Mouse (Mus musculus) retina, postnatal 1 day (tissue): ENCODE data around the gene Kptn.

Source experiments
- DNase-seq: peaks from one replicate; pipeline ENCODE4 v3.0.0-alpha.2; 2012

Kptn gene

DNA sequence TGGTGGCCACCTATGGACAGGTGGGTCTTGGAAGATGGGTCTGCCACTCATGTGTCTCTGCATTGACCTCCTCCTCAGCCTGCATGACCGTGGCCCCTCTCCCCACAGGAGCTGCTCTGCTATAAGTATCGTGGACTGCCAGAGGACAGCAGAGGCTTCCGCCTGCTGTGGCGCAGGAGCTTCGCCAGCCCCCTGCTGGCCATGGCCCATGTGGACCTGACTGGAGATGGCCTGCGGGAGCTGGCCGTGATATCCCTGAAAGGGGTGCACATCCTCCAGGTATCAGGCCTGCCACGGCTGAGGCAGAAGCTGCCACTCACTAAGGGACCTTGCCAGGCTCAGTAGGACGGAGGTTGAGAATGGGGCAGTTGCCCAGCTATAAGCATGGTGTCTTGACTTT, 6.1 kb downstream of the Kptn start:
- no peak for DNase-seq

DNA sequence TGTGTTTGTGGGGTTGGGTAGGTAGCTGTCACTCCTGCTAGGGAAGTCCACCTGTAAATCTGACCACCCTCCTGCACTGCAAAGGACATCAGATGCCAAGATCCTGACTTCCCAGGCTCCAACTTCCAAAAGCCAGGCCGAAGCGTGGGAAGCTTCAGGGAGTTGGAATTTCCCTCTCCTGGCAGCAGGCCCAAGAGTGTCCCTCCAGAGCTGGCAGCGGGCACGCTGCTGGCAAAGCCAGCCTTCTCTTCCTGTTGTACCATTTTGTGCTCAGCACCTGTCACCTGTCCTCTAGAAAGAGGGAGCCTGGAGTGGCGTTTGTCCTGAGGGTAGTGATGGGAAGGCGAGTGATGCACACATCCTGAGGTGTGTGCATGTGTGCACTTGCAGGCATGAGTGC, 8.6 kb downstream of the Kptn start:
- no peak for DNase-seq

DNA sequence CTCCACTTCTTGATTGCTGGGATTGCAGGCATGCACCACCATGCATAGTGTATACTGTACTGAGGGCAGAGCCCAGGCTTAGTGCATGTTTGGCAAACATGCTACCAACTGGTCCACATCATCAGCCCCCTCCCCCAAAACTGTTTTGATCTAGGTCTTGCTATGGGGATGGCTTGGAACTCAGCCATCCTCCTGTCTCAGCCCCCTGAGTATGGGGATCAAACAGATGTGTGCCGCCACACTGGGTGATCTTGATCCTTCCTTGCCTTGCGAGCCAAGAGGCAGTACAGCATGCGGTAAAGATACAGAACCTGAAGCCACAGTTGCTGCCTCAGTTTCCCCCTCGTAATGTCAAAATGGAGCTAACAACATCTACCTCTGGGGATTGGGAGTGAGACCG, 9.2 kb downstream of the Kptn start:
- DNase-seq: no peak

DNA sequence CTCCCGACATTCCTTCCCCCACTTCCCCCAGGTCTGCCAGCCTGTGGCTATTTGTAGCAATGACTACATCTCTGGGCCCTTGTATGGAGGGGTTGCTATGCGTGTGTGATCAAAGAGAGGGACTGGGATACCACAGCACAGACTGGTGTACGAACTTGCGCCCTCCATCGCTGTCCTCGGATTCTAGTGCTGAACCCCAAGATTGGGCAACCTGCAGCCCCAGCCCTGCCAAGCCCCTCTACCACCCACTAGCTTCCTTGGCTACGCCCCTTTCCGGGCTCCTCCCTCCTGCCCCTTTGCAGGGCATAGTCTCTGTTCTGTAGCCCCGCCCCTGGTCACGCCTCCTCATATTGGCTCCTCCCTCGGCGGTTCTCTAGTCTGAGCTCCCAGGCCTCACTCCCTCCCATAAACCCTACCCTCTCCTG, 9.7 kb downstream of the Kptn start, which contains the start of gene Slc8a2:
Slc8a2 (plus strand) TSS at position 406 of the 425 bp plus-strand sequence.
- DNase-seq: peak; percentile 92

DNA sequence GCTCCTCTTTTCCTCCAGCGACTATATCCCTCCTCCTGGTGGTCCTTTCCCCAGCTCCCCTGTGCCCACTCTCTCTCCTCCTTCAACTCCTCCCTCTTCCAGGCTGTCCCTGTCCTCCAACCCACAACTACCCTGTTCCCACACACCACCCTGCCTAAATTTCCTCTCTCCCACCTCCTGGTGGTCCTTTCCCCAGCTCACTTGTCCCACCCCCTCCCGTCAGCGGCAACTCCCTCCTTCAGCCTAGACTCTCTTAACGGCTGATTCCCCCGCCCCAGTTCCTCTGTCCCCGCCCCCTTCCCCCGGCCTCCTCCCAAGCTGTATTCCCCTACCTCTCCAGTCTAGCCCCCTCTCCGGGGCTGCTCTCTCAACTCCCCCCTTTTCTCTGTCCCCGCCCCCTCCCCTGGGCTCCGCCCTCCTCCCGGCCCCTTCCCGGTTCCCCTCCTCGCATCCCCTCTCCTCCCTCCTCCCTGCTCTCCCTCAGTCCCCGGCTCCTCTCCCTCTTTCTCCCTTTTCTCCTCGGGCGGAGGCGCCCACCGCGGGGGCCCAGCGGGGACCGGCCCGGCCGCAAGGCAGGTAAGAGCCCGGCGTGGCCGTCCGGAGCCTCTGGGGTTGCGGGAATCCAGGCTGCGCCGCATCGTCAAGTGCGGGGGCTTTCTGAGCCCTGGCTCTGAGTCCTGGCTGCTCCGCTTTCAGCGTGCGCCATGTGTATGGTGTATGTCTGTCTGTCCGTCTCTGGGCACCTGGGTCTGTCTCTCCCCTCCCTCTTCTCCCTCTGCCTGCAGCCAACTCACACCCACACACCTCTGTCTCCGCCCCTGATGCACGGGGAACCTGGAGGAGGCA, 10.4 kb downstream of the Kptn start:
- DNase-seq: peak; percentile 94

DNA sequence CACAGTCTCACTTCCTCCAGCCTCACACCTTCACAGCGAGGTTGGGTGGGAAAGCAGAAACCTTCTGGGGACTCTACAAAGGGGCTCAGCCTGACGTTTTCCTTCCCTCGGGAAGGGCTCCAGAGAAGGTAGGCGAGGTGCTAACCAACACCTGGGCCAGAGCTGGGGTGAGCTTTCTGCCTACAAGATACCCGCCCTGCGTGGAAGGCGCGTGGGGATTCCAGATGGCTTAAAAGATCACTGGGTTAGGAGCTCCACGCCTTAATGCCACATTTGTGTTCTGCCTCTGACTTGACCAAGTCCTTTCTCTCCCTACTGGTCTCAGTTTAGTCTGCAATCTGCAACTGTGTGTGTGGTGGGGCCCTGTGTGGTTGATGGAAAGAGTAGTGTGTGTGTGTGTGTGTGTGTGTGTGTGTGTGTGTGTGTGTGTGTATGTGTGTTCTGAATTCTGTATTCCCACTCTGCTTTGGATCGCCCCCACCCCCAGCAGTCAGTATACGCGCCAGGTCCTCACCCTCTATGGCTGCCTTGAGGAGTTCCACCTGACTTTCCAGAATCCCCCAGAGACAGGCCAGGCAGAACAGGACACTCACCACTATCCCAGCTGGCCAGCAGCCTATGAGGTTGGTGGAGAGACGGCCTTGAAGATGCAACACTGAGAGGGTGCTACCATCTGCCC, 11.4 kb downstream of the Kptn start:
- DNase-seq: peak; percentile 16

DNA sequence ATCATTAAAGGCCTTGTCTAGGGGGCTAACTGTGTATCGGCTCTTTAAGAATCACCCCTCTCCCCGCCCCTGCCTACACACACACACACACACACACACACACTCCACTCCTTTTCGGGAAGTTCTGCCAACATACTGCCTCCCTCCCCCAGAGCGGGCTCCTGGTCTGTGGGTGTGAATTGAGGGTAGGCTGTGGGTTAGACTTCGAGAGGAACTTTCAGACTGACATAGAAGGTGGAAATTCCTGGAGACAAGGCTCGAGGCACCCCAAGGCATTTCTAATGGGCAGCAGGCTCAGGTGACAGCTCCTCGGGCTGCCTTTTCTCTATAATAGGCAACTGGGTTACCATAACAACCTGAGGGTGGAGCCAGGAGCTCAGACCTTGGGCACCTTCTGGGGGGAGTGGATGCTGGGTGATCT, 12.5 kb downstream of the Kptn start:
- DNase-seq: peak; percentile 21

DNA sequence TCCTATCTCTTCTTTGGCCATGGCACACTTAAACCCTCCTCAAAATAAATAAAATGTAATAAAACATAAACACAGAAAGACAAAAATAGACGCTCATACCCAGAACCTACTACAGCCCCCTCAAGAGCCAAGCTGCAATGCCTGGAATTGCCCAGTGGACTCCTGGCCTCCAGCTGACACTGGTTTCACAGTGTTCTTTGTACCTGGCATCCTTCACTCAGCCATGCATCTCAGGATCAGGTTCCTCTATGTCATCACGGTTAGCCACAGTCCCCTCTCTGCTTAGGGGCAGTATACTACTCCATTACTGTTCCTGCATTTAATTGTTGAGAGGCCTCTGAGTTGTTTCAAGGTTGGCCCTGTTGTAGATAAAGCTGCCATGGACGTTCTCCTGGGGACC, 13.2 kb downstream of the Kptn start:
- DNase-seq: no peak

DNA sequence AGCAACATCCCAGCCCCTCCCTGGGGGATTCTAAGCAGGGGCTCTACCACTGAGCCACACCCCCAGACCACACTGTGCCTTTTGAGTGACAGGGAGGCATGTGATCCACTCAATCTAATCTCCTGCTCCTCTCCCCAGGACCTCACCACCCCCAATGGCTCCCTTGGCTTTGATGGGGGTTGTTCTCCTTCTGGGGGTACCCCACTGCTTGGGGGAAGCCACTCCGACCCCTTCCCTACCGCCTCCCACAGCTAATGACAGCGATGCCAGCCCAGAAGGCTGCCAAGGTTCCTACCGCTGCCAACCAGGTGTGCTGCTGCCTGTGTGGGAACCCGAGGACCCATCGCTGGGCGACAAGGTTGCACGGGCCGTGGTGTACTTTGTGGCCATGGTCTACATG, 14.0 kb downstream of the Kptn start:
- no peak for DNase-seq

DNA sequence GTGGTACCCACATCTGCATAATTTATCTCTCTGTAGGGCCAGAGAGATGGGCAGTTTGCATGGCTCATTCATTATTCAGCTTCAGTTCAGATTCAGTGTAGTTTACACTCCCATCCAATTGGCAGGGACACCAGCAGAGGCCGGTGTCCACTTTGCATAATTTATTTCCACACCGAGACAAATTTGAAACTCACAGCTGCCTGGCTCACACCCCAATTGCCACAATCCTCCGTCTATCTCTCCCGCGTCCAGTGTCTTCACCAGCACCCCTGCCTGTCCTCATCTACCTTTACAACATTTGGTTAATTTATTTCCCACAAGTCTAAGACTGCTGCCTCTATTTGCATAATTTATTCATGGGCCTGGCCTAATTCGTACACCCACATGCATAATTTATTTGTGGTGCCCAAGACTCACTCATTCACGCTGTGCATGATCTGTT, 15.3 kb downstream of the Kptn start:
- peak; percentile 50 for DNase-seq

DNA sequence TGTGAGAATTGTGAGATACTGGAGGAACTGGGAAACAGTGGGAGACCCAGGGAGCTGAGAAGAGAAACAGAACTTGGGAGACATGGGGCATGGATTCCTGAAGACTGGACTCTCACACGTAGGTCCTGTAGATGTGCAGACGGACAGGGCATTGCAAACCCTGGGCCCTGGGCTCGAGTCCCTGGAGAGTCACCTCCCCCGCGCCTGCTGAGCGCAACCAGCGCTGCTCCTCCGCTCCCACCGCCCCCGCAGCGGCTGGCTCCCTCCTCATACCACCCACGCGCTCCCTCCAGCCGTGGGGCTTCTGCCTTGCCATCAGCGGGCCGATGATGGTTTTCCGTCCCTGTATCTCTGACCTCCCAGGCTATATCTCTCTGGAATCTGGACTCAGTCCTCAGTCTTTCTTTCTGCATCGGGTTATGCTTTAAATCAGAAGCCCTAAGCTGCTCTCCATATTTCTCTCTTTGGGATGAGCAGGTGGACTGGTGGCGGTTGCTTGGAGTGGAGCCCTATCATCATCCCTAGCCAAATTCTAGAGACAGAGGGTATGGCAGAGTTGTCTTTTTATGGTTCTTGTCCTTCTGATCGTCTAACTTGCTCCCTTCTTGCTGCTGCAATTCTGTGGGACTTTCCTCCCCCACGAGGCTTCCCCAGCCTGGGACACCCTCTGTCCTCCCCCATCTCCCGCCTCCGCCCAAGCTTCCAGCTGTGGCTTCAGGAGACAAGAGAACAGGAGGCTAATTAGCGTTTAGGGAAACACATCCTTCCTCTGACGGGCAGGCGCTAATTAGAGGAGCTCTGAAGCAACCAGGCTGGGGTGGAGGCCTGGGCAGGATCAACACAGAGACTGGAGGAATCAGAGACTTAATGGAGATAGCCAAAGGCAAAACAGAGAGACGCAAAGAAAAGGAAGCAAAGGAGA, 27.1 kb downstream of the Kptn start:
- peak; percentile 25 for DNase-seq

DNA sequence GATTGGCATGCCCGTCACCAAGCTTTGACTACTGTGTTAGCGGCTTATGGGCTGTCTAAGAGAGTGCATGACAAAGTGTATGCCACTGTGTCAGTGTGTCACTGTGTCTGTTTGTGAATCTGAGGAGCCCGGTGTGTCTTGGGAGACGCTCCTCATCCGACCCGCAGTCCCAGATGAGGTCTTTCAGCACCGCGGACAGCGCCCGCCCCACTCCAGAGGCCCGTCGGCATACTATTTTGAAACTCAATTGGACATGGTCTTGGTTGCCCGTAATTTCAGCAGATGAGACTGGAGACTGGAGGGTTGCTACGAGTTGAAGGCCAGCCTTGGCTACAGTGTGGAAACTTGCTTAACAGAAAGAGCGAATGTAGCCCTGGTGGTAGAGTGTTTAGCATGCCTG, 27.9 kb downstream of the Kptn start:
- DNase-seq: peak; percentile 58

DNA sequence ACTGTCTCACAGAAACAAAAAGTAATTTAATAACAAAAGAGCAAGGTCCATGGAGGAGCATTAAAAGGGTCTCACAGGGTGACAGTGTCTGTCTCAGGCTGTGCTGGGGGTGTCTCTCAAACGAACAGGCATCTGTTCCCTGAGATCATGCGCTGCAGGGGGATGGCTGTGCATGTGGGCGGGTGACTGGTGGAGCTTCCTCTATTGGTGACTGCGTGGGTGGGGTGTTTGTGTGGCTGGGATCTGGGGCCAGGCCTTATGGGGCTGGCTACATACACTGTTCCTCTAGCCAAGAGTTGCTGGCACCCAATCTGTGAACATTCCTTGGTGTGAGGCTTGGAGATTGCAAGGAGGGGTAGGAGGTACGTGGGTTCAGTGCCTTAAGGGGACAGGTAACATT, 29.5 kb downstream of the Kptn start:
- DNase-seq: no peak

DNA sequence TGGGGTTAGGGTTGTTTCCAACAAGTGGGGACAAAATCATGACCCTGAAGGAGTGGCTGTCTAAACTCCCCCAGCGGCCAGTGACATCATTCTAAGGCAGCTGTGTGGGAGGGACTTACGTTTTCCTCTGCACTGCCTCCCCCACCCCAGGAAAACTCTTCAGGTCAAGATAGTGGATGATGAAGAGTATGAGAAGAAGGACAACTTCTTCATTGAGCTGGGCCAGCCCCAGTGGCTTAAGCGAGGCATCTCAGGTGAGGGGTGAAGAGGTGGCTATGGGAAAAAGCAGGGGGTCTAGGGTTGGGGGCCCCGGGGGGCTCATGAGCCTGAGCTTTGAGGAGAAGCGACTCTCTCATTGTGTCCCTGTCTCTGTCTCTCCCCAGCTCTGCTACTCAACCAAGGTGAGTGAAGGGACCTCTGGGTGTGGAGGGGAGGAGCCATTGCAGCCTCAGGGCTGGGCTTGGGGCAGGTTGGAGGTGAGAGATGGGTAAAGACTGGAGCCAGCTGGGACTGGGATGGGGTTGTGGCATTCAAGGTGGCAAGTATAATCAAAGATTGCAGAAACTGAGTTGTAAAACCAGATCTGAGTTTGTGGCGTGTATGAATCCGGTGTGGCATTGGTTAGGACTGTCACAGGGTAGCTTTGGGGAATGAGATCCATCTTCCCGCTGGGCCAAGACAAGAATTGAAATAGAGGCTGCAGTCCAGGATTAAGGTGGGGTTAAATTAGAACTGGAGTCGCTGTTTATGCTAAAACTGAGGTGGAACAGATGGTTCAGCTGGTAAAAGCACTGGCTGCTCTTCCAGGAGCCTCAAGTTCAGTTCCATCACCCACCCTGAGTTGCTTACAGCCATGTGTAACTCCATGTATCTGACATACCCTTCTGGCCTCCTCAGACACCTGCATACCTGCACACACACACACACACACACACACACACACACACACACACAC, 30.8 kb downstream of the Kptn start:
- DNase-seq: no peak

DNA sequence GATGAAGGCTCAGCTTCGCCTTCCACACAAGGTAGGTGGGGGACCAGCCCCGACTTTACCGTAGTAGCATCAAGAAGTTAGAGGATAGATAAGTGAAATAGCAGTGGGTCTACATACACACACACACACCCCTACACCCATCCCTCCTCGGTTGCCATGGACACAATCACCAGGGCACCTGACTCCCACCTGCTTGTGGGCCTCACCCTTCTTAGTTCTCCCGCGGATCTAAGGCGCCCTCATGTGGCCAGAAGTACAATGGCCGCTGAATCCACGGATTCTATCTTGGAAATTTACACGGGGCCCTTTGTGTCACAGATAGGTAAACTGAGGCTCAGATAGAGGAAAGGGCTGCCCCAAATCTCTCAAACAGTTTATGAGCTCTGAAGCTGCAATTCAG, 33.8 kb downstream of the Kptn start:
- peak; percentile 84 for DNase-seq

DNA sequence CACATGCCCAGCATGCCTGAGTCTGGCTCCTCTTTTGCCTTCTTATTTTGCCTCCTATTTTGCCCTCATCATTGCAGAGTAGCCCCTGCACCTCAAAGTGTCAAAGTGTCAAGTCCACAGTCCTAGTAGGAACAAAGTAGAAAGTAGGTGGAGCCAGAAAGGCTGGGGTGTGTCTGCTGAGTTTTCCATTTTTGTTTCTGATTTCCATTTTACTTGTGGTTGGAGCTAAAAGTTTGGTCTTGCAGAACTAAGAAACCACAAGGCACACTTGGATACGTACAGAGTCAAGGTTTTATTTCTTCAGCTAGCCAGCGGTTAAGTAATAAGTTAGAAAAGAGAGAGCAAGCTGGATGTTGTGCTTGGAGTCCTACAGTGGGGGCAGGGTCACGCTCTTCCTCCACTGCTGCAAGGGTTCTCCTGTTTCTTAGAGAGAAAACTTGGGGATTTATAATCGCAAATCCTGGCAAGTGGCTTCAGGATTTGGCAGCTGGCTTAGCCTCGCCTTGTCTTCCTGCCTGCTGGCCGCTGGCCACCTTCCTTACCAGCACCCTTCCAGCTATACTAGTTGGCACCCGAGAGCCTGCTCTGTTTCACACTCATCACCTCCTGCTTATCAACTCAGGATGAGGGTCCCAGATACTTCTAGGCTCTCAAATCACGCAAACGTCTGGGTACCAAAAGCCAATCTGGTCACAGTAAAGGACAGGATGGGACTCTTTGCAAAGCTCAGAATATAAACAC, 35.6 kb downstream of the Kptn start:
- no peak for DNase-seq

DNA sequence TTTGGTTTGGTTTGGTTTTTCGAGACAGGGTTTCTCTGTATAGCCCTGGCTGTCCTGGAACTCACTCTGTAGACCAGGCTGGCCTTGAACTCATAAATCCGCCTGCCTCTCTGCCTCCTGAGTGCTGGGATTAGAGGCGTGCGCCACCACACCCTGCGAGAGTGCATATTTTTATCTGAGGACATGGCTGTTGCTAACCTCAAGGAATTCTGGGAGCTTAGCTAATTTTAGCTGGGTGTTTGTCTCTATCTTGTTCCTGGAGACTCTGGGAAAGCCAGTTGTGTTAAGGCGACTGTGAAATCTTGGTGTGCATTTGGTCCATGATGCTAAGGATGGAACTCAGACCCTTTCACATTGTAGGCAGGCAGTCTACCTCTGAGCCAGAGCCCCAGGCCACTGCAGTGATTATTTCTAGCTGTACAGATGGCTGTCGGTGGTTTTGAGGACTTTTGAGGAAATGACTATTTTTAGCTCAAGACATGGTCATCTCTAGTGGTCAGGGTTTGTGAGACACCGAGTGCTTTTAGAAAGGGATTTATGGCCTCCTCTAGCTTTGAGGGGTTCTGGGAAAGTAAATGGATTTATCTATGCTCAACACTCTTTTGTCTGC, 36.5 kb downstream of the Kptn start:
- DNase-seq: no peak

DNA sequence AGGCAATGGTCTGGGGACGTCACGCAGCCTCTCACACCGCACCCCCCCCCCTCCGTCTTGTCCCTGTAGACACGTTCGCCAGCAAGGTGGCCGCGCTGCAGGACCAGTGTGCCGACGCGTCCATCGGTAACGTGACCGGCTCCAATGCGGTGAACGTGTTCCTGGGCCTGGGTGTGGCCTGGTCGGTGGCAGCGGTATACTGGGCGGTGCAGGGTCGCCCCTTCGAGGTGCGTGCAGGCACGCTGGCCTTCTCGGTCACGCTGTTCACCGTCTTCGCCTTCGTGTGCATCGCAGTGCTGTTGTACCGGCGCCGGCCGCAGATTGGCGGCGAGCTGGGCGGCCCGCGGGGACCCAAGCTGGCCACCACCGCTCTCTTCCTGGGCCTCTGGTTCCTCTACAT, 39.0 kb downstream of the Kptn start:
- DNase-seq: no peak

DNA sequence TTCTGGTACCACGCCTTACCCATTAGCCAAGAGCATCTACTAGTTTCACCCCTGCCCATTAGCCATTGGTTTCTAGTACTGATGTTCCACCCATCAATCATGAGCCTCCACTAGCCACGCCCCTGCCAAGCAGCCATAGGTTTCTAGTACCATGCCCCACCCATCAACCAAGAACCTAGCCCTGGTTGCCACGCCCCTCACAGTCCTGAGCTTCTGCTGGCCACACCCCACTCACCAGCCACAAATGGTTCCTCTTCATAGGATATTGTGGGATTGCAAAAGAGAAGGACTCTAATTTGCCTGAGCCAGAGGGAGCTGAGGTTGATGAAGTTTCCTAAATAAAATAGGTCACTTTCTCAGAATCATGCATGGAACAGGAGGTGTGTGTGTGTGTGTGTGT, 41.0 kb downstream of the Kptn start:
- no peak for DNase-seq

DNA sequence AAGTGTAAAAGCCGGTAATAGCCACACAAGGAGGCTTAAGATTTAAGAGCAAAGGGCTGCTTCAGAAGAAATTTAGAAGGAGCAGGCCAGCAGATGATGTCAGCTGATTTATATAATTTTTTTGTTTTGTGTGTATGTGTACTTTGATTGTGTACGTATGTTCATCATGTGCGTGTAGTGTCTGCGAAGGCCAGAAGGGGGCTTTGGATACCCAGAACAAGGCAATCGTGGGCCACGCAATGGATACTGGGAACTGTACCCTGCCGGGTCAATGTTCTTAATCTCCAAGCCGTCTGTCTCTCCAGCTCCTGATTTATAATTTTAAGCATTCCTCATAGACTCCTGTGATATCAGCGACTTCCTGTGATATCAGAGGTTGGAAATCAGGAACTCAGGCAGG, 41.6 kb downstream of the Kptn start:
- no peak for DNase-seq

DNA sequence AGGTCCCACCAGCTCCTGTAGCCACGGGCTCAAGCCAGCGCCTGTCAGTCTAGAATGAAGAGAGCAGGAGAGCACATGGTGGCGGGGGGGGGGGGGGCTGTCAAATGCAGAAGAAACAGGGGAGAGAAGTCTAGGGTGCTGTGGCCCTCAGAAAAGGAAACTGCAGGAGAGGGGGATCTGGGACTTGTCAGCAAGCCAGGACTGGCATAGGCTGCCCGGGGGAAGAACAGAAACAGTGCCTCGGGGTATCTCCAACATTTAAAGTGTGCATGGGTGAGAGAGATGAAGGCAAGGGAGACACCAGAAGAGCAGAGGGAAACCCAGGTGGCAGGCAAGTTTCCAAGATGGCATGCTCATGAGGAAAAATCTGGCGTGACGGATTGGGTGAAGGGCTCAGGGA, 42.3 kb downstream of the Kptn start:
- DNase-seq: no peak
